Mouse (Mus musculus) thymus, adult 2 months (tissue): ENCODE results near the gene Igsf6.

ENCODE experiments used
- CTCF ChIP-seq: fragments of 200-500 bp; IDR thresholded peaks from 2 replicates; pipeline ENCODE4 v1.5.1; 2012; ENCODE audit warnings: mild to moderate bottlenecking, control low read depth, low read length, moderate library complexity, borderline replicate concordance; ENCODE audit not compliant: control insufficient read depth, poor library complexity, insufficient read depth; ENCODE audit errors: extremely low read depth
- POLR2A ChIP-seq: fragments of 200-500 bp; IDR thresholded peaks from 2 replicates; pipeline ENCODE4 v1.6.1; 2012; ENCODE audit warnings: mild to moderate bottlenecking, low read length, control low read depth, moderate library complexity; ENCODE audit not compliant: control insufficient read depth, poor library complexity, insufficient read depth; ENCODE audit errors: extremely low read depth

DNA sequence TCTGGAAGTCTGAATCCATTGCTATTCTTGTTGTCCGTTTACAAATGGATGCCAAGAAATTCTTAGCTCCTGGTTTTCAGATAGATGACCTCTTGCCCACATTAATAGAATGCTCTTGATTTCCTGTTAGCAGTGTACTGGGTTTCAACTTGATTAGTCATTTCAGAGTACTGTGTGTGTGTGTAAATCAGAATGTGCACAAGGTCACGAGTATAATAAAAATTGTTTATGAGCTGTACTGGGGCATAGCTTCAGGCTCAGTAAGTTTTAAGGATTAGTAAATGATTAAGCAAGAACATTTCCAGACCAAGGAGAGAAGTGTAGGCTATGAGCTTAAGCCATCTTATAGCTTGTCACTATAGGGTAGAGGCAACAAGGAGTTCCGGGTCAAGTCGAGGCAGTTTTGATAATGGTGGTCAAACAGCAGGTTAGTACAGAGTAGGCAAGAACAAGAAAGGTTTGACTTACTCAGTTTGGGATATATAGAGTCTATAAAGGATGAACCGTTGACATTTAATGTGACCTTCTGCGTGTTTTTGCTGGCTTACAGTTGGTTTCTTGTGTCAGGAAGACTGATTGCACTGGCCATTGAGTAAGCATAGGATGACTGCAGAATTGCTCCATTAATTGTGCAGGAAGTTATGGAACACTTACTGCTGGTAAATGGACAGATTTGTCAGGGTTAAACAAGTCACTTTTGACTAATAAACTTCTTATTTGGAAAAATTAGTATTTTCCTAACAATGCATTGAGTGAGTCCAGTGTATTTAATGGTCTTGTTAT lies 28.5 kb downstream of the Igsf6 start:
- TF ChIP-seq POLR2A (no peak), CTCF (no peak)
